Mouse (Mus musculus) midbrain, embryonic 16.5 days (tissue): Measurements from ENCODE around the gene Slc7a1. TPM values are rescaled to one million over a fixed set of nuclear protein-coding genes. Genes with fewer than 3 reads are reported as not detected.

Experiments used
- ATAC-seq: fragments of 200-750 bp; cut with Nextera tagmentation; 2 replicates; pipeline ENCODE4 v1.8.0; 2017; ENCODE audit warnings: moderate TSS enrichment
- H3K27ac ChIP-seq: fragments of 300-500 bp; sonication (generic); 2 replicates; pipeline ENCODE4 v1.5.1; 2014; ENCODE audit warnings: mild to moderate bottlenecking, low read length, mixed read lengths
- H3K27me3 ChIP-seq: fragments of 300-500 bp; sonication (generic); 2 replicates; pipeline ENCODE4 v1.6.1; 2014; ENCODE audit warnings: low read depth, low read length, mixed read lengths; ENCODE audit not compliant: control insufficient read depth, insufficient read depth
- H3K36me3 ChIP-seq: fragments of 300-500 bp; sonication (generic); 2 replicates; pipeline ENCODE4 v1.6.1; 2014; ENCODE audit warnings: mild to moderate bottlenecking, low read length, moderate library complexity, mixed read lengths; ENCODE audit not compliant: control insufficient read depth, insufficient read depth
- H3K4me1 ChIP-seq: fragments of 300-500 bp; sonication (generic); 2 replicates; pipeline ENCODE4 v1.6.1; 2014; ENCODE audit warnings: mild to moderate bottlenecking, low read length, mixed read lengths; ENCODE audit not compliant: control insufficient read depth, insufficient read depth
- H3K4me2 ChIP-seq: fragments of 300-500 bp; sonication (generic); 2 replicates; pipeline ENCODE4 v1.6.1; 2014; ENCODE audit warnings: mild to moderate bottlenecking, low read length, mixed read lengths
- H3K4me3 ChIP-seq: fragments of 300-500 bp; sonication (generic); 2 replicates; pipeline ENCODE4 v1.5.1; 2014; ENCODE audit warnings: low read depth, mild to moderate bottlenecking, low read length, moderate library complexity, mixed read lengths
- H3K9ac ChIP-seq: fragments of 300-500 bp; sonication (generic); 2 replicates; pipeline ENCODE4 v1.6.1; 2014; ENCODE audit warnings: low read depth, low read length, mixed read lengths
- H3K9me3 ChIP-seq: fragments of 300-500 bp; sonication (generic); replicated peaks from 2 replicates; pipeline ENCODE4 v1.6.1; 2014; ENCODE audit warnings: mild to moderate bottlenecking, low read length, mixed read lengths; ENCODE audit not compliant: control insufficient read depth, poor library complexity, severe bottlenecking
- WGBS: fragments of 180-500 bp; shearing (Covaris S2); extraction: QIAGEN DNeasy Blood & Tissue Kit; methylation state at CpG from one replicate; pipeline ENCODE4 v1.1.7; 2014; 5-methylcytosine and 5-hydroxymethylcytosine counted together
- polyA plus RNA-seq: library from polyadenylated mRNA; unstranded; fragments of >200 nt; fragmentation: Nextera tagmentation; extraction: Ambion mirVana; gene quantifications from 2 replicates; pipeline ENCODE4 v1.2.1, GENCODE M21; 2015

Gene Slc7a1
- polyA plus RNA-seq, 1 experiment from 2014 or later: 40.5 TPM

- no peaks in the 10 kb centered on the region for H3K9me3 ChIP-seq
- WGBS: 94% methylated on average over 9 of the region's 9 CpGs
- no peak for ATAC-seq
Observed at GRCm38 (mm10) chr5:148418436-148418835, 18.7 kb upstream of the Slc7a1 start.

GRCm38 (mm10) chr5:148417756-148418155, 18.1 kb upstream of the Slc7a1 start:
- no peaks in the 10 kb centered on the region for H3K4me1 ChIP-seq
- no peak overlapping the region for H3K4me2 ChIP-seq
- WGBS: 100% methylated on average over 1 of the region's 1 CpGs
- H3K27ac ChIP-seq: no peak overlapping the region
- no peaks in the 10 kb centered on the region for H3K36me3 ChIP-seq
- no peak overlapping the region for H3K9ac ChIP-seq
- no peak for ATAC-seq
- H3K4me3 ChIP-seq: no peak overlapping the region
- no peaks in the 10 kb centered on the region for H3K9me3 ChIP-seq
- no peaks in the 10 kb centered on the region for H3K27me3 ChIP-seq

More at GRCm38 (mm10) chr5:148418436-148418835, 18.7 kb upstream of the Slc7a1 start:
- no peak overlapping the region for H3K4me2 ChIP-seq
- H3K27me3 ChIP-seq: no peaks in the 10 kb centered on the region
- H3K36me3 ChIP-seq: no peaks in the 10 kb centered on the region
- H3K9ac ChIP-seq: no peak overlapping the region
- H3K4me1 ChIP-seq: no peaks in the 10 kb centered on the region
- H3K27ac ChIP-seq: no peak overlapping the region
- H3K4me3 ChIP-seq: no peak overlapping the region

DNA sequence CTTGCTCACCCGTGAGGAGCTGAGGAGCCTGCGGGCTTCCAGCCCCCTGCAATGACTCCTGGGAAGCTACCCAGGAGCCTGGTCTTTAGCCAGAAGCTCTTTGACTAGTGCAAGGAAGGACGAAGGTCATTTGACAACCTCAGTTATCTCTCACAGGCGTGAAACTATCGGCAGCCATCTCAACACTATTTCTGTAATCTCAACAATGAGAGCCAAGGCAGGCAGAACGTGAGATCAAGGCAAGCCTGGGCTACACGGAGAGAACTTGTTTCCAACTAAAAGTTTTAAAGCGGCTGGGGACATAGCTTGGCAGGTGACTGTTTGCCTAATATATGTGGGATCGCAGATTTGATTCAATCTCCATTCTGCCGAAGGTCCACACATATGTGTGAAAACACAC, 16.8 kb upstream of the Slc7a1 start:
- no peak for ATAC-seq
- no peak overlapping the region for H3K9ac ChIP-seq
- WGBS: 76% methylated on average over 10 of the region's 10 CpGs

DNA sequence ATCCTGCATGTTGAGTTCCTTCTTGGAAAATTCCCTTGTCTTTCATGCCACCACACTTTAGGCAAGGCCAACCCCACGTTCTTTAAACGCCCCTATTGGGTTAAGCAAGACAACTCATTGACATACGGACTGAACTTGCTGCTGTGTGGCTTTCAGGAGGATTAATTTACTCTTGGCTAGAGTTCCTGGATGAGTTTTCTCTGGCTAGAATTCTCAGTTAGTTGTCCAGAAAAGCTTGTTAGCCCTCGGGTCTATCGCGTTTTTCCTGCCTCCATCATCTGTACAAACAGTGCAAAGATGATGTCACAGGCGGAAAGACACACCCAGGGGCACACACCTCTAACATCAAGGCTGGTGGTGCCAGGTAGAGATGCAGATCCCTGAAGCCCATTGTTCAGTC, 14.5 kb upstream of the Slc7a1 start:
- Histone ChIP-seq H3K4me2 (no peak overlapping the region), H3K27me3 (no peaks in the 10 kb centered on the region), H3K27ac (no peak overlapping the region), H3K36me3 (no peaks in the 10 kb centered on the region), H3K9ac (no peak overlapping the region), H3K9me3 (no peaks in the 10 kb centered on the region), H3K4me1 (no peaks in the 10 kb centered on the region), H3K4me3 (no peak overlapping the region)
- 47% methylated on average over 7 of the region's 7 CpGs for WGBS
- no peak for ATAC-seq

More for the DNA sequence above, 16.8 kb upstream of the Slc7a1 start:
- no peaks in the 10 kb centered on the region for H3K27me3 ChIP-seq
- H3K4me3 ChIP-seq: no peak overlapping the region
- no peak overlapping the region for H3K27ac ChIP-seq
- no peaks in the 10 kb centered on the region for H3K36me3 ChIP-seq
- H3K4me2 ChIP-seq: no peak overlapping the region
- H3K4me1 ChIP-seq: no peaks in the 10 kb centered on the region
- H3K9me3 ChIP-seq: no peaks in the 10 kb centered on the region

- H3K4me2 ChIP-seq: no peak overlapping the region
- no peaks in the 10 kb centered on the region for H3K36me3 ChIP-seq
- no peak overlapping the region for H3K4me3 ChIP-seq
- no peak overlapping the region for H3K27ac ChIP-seq
- no peaks in the 10 kb centered on the region for H3K4me1 ChIP-seq
- no peaks in the 10 kb centered on the region for H3K9me3 ChIP-seq
- H3K9ac ChIP-seq: no peak overlapping the region
- WGBS: 98% methylated on average over 4 of the region's 4 CpGs
- no peak for ATAC-seq
- H3K27me3 ChIP-seq: no peaks in the 10 kb centered on the region
Observed at GRCm38 (mm10) chr5:148412504-148412903, 12.8 kb upstream of the Slc7a1 start.

DNA sequence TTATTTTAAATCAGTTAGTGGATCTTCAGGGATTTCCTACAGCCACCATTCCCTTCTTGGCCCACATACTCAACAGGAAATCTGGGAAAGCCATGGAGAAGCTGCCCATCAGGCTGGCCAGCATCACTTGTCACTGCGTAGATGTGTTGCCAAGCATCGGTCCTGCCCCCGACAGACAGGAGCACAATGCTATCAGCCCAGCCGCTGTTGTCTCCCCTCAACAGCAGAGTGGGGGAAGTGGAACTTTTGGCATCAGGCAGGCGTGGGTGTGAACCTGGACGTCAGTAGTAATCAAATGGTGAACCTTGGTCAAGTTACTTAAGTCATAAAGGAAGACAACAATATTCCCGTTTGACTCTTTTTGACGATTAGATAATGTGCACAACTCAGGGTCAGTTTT, 9.8 kb upstream of the Slc7a1 start:
- Histone ChIP-seq H3K9me3 (no peaks in the 10 kb centered on the region), H3K4me3 (no peak overlapping the region), H3K36me3 (no peaks in the 10 kb centered on the region), H3K27ac (no peak overlapping the region), H3K4me2 (no peak overlapping the region), H3K4me1 (no peaks in the 10 kb centered on the region), H3K9ac (no peak overlapping the region), H3K27me3 (no peaks in the 10 kb centered on the region)
- 93% methylated on average over 8 of the region's 8 CpGs for WGBS
- ATAC-seq: no peak

GRCm38 (mm10) chr5:148406913-148407312, 7.2 kb upstream of the Slc7a1 start:
- H3K4me3 ChIP-seq: no peak overlapping the region
- WGBS: 93% methylated on average over 2 of the region's 2 CpGs

DNA sequence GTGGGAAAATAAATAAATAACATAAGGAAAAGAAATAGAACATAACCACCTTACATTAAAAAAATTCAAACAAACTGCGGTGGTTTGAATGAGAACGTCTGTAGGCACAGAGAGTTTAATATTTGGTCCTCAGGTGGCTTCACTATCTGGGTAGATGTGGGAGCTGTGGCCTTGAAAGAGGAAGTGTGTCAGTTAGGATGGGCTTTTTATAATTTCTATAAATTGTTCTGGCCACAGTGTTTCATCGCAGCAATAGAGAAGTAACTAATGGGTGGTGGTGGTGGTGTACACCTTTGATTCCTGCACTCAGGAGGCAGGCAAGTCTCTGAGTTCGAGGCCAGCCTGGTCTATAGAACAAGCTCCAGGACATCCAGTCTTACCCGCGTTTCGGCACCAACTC, 4.8 kb upstream of the Slc7a1 start:
- H3K9ac ChIP-seq: no peak overlapping the region
- H3K36me3 ChIP-seq: no peaks in the 10 kb centered on the region
- peaks cover 4% of the 10 kb centered on the region; the same call in 1 of the 2 replicates for H3K4me1 ChIP-seq
- ATAC-seq: no peak
- no peak overlapping the region for H3K27ac ChIP-seq
- H3K4me3 ChIP-seq: no peak overlapping the region
- H3K4me2 ChIP-seq: no peak overlapping the region
- H3K27me3 ChIP-seq: no peaks in the 10 kb centered on the region; the same call in 1 of the 2 replicates
- no peaks in the 10 kb centered on the region for H3K9me3 ChIP-seq
- WGBS: 95% methylated on average over 7 of the region's 7 CpGs

More at GRCm38 (mm10) chr5:148406913-148407312, 7.2 kb upstream of the Slc7a1 start:
- Histone ChIP-seq H3K27me3 (no peaks in the 10 kb centered on the region), H3K4me2 (no peak overlapping the region), H3K9ac (no peak overlapping the region), H3K4me1 (no peaks in the 10 kb centered on the region), H3K9me3 (no peaks in the 10 kb centered on the region), H3K36me3 (no peaks in the 10 kb centered on the region), H3K27ac (no peak overlapping the region)
- no peak for ATAC-seq

DNA sequence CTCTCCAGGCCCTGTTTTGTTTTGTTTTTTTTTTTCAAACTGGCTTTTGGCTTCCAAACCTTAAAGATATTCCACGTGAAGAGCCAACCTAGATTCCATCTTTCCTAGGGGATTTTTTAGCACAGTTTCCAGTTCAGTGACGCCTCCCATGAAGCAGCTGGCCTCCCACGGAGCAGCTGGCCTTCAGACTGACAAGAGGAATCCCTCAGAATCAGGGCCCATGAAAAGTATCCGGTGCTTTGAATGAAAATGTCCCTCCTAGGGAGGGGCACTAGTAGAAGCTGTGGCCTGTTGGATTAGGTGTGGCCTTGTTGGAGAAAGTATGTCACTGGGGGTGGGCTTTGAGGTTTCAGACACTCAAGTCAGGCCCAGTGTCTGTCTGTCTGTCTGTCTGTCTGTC, 2.9 kb upstream of the Slc7a1 start:
- no peak overlapping the region for H3K9ac ChIP-seq
- ATAC-seq: no peak
- no peaks in the 10 kb centered on the region for H3K9me3 ChIP-seq
- H3K36me3 ChIP-seq: no peaks in the 10 kb centered on the region
- peaks cover 10% of the 10 kb centered on the region for H3K4me1 ChIP-seq
- 37% methylated on average over 4 of the region's 4 CpGs for WGBS
- H3K4me2 ChIP-seq: no peak overlapping the region
- H3K4me3 ChIP-seq: no peak overlapping the region
- no peaks in the 10 kb centered on the region; the same call in 1 of the 2 replicates for H3K27me3 ChIP-seq
- H3K27ac ChIP-seq: no peak overlapping the region
